Mouse (Mus musculus) adrenal gland, adult 18-20 months (tissue): ENCODE measurements at regions not wholly inside any gene's neighbourhood (a gene's known extent, or its start where the extent isn't known, plus 50 kb on each side); places are given as distances from the start of the nearest gene placed in this dataset.

Experiments
- DNase-seq, 2 experiments: peaks; one replicate each; pipeline ENCODE4 v3.0.0; 2021 to 2022; ENCODE audit warnings: low spot score in 2 of 2

DNA sequence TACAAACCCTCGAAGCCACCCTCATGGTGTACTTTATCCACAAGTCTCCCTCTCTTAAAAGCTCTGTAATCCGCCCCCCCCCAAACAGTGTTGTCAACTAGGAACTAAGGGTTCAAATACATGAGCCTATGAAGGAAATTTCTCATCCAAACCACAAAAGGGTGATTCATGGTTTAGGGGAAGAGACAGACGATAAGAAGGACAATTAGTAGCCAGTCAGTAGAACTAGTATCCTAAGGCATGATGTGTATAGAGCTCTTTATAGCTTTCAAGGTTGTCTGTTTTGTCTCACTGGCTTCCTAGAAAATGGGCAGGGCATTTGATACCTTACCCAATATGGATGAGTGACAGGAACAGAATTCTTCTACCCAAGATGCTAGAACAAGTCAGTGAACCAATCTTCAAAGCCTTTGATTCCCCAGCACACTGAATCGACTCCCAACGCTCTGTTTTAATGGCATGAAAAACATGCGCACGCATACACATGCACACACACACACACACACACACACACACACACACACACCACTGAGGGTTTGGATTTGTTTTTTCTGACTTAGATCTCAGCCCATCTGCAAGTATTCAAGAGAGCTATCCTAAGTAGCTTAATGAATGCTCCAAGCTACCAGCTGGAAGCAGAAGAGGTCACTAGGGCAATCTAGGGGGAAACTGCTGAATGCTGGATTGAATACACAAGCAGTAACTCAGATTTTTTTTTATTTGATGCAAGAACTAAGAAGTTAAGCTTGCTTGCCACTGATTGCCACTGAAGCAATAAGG lies 236.6 kb upstream of the Sox9 start:
- no peak for DNase-seq

DNA sequence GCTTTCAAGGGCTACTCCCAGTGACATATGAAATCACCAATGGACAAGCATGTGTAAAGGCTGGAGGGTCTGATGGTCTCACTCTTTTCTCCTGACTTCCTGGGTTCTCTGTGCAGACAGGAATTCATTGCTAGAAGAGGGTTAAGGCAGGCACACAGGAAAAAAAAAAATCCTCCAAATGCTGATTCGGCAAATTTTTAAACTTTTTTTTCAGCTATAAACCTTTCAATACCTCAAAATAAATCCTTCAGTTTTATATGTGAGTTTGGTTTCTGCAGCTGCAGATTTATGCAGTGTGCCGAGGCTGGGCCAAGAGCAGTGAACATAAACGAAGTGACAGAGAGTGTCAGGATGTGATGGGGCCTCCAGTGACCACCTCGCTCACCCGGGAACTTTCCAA lies 235.9 kb upstream of the Sox9 start:
- no peak for DNase-seq

DNA sequence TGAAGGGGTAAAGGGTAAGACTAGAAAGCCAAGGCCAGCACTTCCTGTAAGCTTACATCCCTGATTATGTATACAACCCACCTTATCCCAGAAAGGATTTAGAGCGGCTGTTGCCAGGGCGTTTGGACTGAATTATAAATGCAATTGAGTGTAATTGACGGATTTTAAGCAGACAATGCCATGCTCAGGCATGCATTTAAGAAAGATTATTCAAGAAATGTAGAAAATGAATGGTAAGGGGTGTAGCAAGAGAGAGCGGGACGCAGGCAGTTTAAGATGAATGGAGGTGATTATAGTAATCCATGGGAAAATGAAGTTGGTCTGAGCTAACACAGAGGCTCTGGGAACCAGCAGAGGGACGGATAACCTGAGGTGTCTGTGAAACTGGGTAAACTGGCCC lies 229.2 kb upstream of the Sox9 start:
- DNase-seq, result no peak

DNA sequence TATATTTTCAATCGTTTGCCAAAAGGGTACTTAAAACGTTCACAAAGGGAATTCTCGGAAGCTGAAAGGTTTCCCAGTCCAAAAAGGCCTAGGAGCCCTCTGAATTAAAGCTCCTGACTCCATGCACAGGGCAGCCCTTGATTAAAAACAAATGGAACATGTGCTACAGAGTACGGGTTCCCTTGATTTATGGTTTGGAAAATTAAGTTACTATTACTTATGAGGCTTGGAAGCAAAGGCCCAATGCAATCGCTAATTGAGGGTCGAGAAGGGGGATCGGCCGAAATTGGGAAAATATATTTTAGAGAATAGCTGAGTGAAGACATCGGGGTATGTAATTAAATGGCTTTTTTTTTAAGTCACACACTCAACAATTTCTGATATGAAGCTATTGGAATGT lies 219.0 kb upstream of the Sox9 start:
- no peak for DNase-seq

DNA sequence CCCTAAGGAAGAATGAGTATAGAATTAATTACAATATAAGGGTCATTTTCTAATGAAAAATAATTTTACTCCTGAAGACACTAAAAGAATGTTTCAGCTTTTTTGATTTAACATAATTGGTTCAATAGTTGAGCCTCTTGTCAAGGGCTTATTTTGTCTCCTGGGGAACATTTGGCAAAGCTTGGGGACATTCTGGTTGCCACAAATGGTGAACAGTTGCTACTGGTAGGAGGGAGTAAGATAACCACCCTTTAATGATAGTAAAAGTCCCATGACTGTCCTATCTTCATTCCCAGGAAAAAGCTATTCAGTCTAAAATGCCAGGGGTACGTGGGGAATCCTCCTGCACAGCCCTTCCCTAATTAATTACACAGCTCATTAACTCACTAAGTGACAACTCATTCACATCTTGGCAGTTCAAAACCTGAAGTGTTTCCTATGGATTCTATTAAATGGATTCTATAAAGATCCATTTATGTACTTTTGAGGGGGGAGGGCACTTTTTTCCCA lies 217.3 kb upstream of the Sox9 start:
- DNase-seq, result no peak

DNA sequence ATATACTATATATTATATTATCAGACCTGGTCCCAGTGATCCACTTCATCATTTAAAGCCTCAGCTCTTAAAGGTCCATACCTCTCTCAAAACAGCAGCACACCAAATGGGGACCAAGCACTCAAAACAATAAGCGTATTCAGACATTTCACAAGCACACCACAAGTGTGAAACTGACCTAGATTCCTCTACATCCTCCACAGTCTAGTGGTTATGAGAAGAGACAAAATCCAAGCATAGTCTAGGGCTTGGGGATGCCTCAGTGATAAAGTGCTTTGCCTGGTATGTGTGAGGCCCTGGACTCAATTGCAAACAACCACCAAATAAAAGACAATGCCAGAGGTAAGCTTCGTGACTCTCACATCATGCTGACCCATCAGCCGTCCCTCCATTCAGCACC lies 216.0 kb upstream of the Sox9 start:
- DNase-seq, result no peak

DNA sequence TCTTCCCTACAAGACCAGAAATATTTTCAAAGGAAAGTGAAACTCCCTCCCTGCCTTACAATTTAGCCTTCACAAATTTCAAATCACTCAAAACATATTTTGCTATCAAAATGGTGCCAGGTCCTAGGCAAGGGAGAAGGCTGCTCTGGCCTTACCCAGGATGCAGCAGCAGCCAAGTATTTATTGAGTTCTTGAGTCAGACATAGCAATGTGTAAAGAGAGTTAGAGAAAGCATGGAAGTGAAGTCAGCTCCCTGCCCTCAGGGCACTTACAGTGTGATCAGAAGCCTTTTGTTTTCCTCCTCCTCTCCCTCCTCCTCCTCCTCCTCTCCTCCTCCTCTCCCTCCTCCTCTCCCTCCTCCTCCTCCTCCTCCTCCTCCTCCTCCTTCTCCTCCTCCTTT lies 194.6 kb upstream of the Sox9 start:
- DNase-seq, result no peak

DNA sequence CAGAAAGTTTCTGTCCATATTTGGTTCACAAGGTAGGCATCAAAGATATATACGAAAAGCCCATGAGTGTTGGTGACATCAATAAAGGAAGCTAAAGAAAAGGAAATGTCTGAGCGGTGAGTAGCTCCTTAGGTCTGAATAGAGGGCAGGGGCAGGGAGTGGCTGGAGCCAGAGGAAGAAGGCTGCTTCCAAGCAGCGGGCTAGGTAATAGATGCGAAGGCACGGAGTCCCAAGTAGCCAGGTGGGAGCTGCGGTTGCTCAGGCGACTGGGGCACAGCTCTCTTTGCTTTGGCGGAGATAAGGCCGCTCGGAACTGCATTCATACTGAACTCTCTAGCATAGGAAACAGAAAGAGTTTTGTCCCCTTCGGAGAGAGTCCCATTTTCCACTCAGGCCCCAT lies 193.9 kb upstream of the Sox9 start:
- no peak for DNase-seq

DNA sequence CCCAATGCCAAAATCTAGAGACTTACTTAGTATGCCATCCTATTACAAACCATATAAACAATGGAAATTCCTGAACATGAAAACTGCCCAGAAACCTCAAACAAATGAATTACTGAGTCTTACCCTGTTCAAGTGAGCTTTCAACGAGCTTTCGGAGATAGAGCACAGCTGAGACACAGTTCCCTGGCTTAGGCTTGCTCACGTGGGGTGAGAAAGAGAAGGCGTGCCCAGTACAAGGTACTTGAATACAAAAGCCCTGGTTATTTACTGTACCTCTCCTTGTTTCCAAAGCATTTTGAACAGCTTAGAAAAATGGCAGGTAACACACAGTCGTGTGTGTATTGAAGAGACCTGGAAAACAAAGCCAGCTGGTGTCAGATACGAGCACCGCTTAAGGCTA lies 191.8 kb upstream of the Sox9 start:
- DNase-seq, result no peak

DNA sequence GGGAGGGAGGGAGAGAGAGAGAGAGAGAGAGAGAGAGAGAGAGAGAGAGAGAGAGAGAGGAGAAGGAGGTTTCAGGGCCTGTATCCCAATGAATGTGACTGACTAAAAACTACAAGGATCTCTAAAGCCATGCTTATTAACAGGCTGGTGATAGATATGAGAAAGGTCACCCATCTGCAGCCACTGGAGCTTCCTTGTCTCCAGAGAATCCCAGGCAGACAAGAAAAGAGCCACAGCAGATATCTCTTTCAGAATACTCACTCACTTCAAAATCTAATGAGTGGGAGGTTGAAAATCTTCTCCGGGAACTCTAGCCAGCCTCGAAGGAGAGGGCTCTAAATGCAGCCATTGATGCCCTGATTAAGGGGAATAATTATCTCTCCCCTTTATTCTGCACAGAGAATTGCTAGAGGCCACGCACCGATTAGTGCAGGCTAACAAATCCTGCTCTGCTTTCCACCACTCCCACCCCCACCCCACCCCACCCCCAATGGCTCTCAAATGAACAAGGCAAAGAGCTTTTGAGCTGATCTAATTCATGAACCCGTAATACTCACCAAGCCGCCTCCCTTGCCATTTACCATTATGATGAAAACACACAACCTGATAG lies 189.5 kb upstream of the Sox9 start:
- DNase-seq, result no peak

DNA sequence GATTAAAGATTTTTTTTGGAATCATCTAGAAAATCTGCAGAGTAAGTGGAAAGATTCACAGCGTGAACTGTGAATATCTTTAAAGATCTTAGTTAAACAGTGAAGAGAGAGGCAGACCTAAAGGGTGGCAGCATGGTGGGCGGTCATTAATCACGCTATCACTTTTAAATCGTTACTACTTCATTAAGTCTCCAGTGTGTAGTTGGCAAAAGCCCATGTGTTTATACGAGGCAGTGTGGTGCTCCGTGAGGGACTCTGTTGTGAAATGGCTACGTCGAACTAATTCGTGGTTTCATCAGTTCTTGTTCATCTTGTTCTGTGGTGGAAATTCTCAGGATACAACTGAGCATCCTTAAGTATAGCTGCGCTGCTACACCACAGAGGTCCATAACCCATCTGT lies 188.2 kb upstream of the Sox9 start:
- DNase-seq, result no peak

DNA sequence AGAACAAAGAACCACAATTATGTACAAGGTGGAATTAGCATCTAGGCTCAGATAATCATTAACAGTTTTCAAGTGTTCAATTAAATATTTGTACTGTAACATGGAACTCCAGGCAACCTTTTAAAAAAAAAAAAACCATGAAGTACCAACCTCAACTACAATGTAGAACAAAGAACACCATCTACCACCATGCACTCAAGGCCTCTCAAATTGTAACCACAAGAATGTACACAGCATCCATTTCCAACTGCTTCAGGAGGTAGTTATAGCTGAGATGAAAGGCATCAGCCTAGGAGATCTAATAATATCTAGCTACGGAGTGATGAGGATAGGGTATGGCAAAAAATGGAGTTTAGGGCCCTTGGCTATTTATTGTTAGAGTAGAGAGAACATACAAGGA lies 174.7 kb upstream of the Sox9 start:
- no peak for DNase-seq

DNA sequence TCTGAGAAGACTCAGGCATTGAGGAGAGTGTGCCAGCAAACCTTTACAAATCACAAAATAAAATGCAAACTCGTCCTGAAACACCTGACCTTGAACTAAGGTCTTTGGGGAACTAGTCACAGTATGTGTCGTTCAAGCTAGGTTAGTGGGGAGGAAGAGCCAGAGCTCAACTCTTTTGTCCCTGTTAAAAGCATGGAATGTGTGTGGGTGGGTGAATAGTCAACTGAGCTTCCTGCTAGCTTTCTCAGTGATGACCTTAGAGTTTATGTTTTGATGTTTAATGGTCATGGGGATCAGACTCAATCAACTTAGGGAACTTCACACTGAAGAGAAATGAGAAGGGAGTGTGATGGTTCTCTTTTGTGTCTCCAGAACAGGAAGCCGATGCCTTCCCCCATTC lies 172.7 kb upstream of the Sox9 start:
- DNase-seq, result no peak

DNA sequence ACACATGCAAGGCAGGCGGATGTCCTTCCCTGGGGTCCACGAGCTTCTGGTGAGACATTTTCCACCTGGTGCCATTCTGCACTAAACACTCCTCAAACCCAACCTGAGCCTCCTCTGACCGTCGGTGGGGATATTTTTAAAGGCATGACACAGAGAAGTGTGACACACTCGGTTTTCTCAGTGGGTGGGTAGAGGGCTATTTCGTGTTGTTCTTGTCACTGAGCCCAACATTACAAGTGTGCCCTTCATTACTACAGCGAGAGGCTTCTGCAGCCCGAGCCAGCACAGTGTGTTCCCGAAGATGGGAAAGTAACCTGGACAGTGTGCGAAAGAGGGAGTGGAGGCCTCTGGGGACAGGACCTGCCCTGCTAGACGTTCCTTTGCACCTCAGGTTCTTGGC lies 171.0 kb upstream of the Sox9 start:
- DNase-seq, result no peak

DNA sequence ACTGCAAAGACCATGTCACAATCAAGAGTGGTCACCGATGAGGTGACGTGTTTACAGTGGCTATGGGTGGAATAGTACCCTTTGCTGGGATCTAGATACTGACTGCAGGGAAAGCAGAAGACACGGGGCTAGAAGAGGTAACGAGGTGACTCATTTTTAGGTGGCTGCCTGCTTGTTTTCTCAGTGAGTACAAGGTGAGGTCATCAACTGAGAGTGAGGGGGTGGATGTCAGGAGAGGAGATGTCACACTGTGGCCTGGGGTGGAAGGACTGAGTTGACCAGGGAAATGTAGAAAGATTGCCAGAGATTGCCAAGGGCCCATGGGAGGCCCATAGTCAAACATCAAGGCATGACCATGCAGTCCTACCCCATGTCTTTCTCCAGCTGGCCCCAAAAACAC lies 166.4 kb upstream of the Sox9 start:
- DNase-seq, result no peak

DNA sequence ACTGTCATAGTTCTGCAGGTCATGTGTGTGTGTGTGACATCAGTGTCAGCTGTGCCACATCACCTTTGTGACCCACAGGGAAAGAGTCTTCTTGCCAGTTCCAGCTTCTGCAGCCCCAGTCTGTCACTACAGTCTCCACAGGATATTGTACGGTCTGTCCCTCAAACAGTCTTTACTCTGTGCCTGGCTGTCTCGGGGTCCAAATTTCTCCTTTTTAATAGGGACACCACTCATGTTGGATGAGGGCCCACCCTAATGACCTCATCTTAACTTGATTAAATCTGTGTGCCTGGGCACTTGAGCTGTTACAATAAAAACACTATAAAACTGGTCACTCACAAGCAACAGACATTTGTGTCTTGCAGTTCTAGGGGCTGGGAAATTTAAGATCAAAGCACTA lies 165.1 kb upstream of the Sox9 start:
- DNase-seq, result no peak

DNA sequence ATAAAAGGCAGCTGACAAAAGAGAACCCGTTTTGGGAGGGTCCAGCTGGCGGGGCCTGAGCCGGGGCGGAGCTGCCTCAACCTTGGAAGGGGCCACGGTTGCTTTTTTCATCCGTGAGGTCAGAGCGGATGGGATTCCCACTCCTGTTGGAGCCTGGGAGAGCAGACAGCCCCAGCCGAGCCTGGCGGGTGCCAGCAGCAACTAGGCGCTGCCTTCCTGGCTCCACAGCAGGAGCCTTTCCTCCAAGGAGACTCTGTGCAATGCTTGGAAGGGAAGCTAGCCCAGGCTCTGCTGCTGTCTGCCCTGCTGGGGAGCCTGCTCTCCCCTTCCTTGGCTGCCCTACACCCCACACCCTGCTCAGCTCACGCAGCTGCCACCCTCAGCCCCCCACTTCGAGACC lies 161.1 kb upstream of the Sox9 start:
- DNase-seq, result peak in 1 of 2 experiments; percentile 2

DNA sequence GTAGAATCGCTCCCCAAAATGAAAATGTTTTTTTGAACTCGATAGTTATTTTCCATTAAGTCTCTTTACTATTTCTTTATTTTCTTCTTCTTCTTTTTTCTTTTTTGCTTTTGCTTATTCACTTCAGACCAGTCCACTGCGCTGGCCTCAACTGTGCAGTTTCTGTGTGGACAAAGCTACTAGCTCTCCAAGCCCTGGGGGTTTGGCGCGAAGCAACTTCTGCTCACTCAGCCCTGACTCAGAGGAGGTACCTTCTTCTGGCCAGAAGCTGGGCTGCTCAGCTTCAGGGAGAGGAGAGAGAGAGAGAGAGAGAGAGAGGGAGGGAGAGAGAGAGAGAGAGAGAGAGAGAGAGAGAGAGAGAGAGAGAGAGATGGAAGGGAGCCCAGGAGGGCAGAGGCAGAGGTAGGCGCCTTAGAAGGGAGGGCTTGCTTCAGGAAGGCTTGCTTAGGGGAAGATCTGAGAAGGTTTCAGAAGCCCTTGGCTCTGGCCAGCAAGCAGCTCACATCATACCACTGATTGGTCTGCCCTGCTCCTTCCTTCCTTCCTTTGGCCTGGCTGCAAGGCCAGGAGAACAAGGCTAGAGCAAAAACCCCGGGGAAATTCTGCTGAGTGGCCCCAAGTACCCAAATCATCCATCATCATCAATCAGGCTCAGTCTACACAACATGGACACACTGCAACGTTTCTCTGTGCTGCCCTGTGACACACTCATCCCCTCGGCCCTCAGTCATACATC lies 160.5 kb upstream of the Sox9 start:
- DNase-seq, result no peak

DNA sequence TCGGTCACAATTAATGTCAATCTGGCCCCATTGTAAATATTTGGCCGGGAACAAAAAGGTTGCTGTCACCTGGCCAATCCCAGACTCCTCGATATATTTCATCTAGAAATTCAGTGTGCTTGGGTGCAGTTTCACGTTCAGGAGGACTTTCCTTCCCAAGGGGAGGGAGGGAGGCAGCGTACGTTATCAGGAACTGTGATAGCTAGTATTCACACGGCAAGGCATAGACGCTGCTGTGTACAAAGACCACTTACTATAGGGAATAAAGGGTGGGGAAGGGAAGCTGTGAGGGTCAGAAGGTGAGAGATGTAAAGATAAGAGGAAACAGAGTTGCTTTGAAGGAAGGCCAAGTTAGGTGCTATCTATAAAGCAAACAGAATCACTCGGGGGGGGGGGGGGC lies 132.7 kb upstream of the Sox9 start:
- no peak for DNase-seq

DNA sequence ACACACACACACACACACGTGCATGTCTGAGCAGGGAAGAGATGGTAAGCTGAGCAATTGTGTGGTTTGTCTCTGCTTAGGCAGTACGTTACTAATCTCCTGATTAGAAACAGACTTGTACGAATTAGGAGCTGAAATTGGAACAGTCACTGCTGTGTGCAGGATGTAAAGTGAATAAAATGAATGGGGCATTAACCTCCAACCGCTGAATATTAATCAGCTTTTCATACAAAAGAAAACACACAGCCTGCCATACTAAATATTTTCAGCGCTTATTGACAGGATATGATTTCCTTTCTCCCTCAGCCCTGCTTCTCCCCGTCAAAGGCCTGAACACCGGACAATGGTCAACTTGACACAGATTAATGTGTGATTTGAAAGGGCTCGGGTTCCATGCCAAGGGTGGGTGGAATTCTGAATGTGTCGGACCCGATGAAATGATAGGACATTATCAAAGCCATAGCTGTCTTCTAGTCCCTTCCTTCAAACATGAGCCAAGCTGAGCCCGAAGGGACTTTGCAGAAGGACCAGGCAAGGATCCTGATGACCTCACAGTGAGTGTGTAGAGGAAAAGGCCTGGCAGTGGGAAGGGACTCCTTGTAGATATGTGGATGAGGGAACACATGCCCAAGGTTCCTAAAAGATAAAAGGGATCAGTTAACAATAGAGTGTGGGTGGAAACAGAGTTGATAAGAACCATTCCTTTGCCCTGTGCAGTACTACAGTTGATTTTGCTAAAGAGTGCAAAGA lies 124.4 kb upstream of the Sox9 start:
- DNase-seq, result no peak

DNA sequence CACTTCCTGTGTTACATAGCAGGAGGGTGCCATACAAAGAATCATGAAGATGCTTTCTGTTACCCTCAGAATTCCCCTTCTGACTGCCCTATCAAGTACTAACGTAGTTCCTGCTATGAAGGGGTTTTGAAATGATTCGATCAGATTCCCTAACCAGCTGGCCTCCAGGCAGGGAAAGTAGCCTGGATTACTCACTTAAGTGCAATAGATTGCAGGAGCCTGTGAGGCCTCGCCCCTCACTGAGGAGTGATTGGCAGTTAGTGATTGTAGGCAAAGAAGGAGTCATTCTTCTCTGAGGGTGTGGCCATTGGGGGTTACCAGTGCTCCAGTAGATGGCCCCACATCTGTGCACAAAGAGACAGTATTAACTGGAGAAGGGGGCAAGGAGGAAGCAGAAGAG lies 122.1 kb upstream of the Sox9 start:
- DNase-seq, result no peak

DNA sequence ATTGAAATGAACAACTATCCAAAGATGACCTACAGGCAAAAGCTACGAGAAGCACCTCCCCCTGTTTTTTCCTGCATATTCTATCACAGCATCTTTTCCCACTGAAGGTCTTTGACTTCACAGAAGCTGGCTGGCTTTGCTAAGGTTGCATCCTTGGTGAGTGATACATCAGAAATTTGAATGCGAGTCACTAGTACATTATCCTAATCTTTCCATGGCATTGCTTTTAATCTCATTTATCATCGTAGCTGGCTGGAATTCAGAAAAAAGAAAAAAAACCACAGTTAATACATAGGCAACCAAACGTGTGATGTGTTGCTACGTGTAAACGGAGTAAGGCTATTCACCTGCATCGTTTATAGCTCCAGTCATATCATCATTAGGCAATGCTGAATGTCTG lies 120.6 kb upstream of the Sox9 start:
- DNase-seq, result no peak
